Mouse (Mus musculus): ENCODE data around the gene Abhd4. TPM values are rescaled to one million over a fixed set of nuclear protein-coding genes. Genes with fewer than 3 reads are reported as not detected.

Gene Abhd4
- polyA plus RNA-seq, 1 experiment from 2014 or later: 22.6 TPM

GRCm38 (mm10) chr14:54210401-54210800 lies 43.6 kb upstream of the Abhd4 start:
- H3K4me2 ChIP-seq (ENCODE audit: low read depth, low read length): no peak overlapping the region
- H3K36me3 ChIP-seq (ENCODE audit: control insufficient read depth, insufficient read depth): no peaks in the 10 kb centered on the region
- H3K27me3 ChIP-seq (ENCODE audit: control insufficient read depth, insufficient read depth, low read depth, low read length): no peaks in the 10 kb centered on the region
- peaks cover 10% of the 10 kb centered on the region for H3K4me1 ChIP-seq (ENCODE audit: control insufficient read depth, low read depth, low read length)
- H3K27ac ChIP-seq (ENCODE audit: low read length): no peak overlapping the region
- H3K9me3 ChIP-seq (replicated peaks; ENCODE audit: control insufficient read depth, low read length): no peaks in the 10 kb centered on the region
- 87% methylated on average over 2 of the region's 2 CpGs for WGBS (ENCODE audit: insufficient replicate concordance)
- no peak overlapping the region for H3K4me3 ChIP-seq (ENCODE audit: low read depth, low read length)
- H3K9ac ChIP-seq (ENCODE audit: low read depth, low read length): no peak overlapping the region
- ATAC-seq (ENCODE audit: low read depth): no peak

GRCm38 (mm10) chr14:54211199-54211598 lies 42.8 kb upstream of the Abhd4 start:
- no peaks in the 10 kb centered on the region for H3K36me3 ChIP-seq (ENCODE audit: control insufficient read depth, insufficient read depth)
- no peak overlapping the region for H3K4me2 ChIP-seq (ENCODE audit: low read depth, low read length)
- no peak overlapping the region for H3K4me3 ChIP-seq (ENCODE audit: low read depth, low read length)
- no peak overlapping the region for H3K27ac ChIP-seq (ENCODE audit: low read length)
- 74% methylated on average over 8 of the region's 8 CpGs for WGBS (ENCODE audit: insufficient replicate concordance)
- ATAC-seq (ENCODE audit: low read depth): no peak
- H3K4me1 ChIP-seq (ENCODE audit: control insufficient read depth, low read depth, low read length): peaks cover 10% of the 10 kb centered on the region
- no peaks in the 10 kb centered on the region for H3K27me3 ChIP-seq (ENCODE audit: control insufficient read depth, insufficient read depth, low read depth, low read length)
- H3K9ac ChIP-seq (ENCODE audit: low read depth, low read length): no peak overlapping the region
- no peaks in the 10 kb centered on the region for H3K9me3 ChIP-seq (replicated peaks; ENCODE audit: control insufficient read depth, low read length)

GRCm38 (mm10) chr14:54211755-54212154 lies 42.2 kb upstream of the Abhd4 start:
- 57% methylated on average over 5 of the region's 5 CpGs for WGBS (ENCODE audit: insufficient replicate concordance)
- Histone ChIP-seq H3K9me3 (replicated peaks; ENCODE audit: control insufficient read depth, low read length) (no peaks in the 10 kb centered on the region), H3K4me1 (ENCODE audit: control insufficient read depth, low read depth, low read length) (peaks cover 10% of the 10 kb centered on the region), H3K9ac (ENCODE audit: low read depth, low read length) (no peak overlapping the region), H3K4me3 (ENCODE audit: low read depth, low read length) (no peak overlapping the region), H3K27me3 (ENCODE audit: control insufficient read depth, insufficient read depth, low read depth, low read length) (no peaks in the 10 kb centered on the region), H3K27ac (ENCODE audit: low read length) (no peak overlapping the region), H3K36me3 (ENCODE audit: control insufficient read depth, insufficient read depth) (no peaks in the 10 kb centered on the region), H3K4me2 (ENCODE audit: low read depth, low read length) (no peak overlapping the region)
- ATAC-seq (ENCODE audit: low read depth): no peak

GRCm38 (mm10) chr14:54213734-54214133 lies 40.3 kb upstream of the Abhd4 start:
- Histone ChIP-seq H3K9ac (ENCODE audit: low read depth, low read length) (no peak overlapping the region), H3K9me3 (replicated peaks; ENCODE audit: control insufficient read depth, low read length) (no peaks in the 10 kb centered on the region), H3K4me2 (ENCODE audit: low read depth, low read length) (no peak overlapping the region), H3K4me1 (ENCODE audit: control insufficient read depth, low read depth, low read length) (no peaks in the 10 kb centered on the region), H3K27ac (ENCODE audit: low read length) (no peak overlapping the region), H3K27me3 (ENCODE audit: control insufficient read depth, insufficient read depth, low read depth, low read length) (no peaks in the 10 kb centered on the region), H3K36me3 (ENCODE audit: control insufficient read depth, insufficient read depth) (no peaks in the 10 kb centered on the region), H3K4me3 (ENCODE audit: low read depth, low read length) (no peak overlapping the region)
- WGBS (ENCODE audit: insufficient replicate concordance): 58% methylated on average over 2 of the region's 2 CpGs
- no peak for ATAC-seq (ENCODE audit: low read depth)

- Histone ChIP-seq H3K4me1 (ENCODE audit: control insufficient read depth, low read depth, low read length) (no peaks in the 10 kb centered on the region), H3K4me2 (ENCODE audit: low read depth, low read length) (no peak overlapping the region), H3K4me3 (ENCODE audit: low read depth, low read length) (no peak overlapping the region), H3K27me3 (ENCODE audit: control insufficient read depth, insufficient read depth, low read depth, low read length) (no peaks in the 10 kb centered on the region), H3K9ac (ENCODE audit: low read depth, low read length) (no peak overlapping the region), H3K27ac (ENCODE audit: low read length) (no peak overlapping the region), H3K9me3 (replicated peaks; ENCODE audit: control insufficient read depth, low read length) (no peaks in the 10 kb centered on the region), H3K36me3 (ENCODE audit: control insufficient read depth, insufficient read depth) (no peaks in the 10 kb centered on the region)
- ATAC-seq (ENCODE audit: low read depth): no peak
- WGBS (ENCODE audit: insufficient replicate concordance): 34% methylated on average over 2 of the region's 2 CpGs
Measured at GRCm38 (mm10) chr14:54214477-54214876, 39.5 kb upstream of the Abhd4 start.

GRCm38 (mm10) chr14:54214901-54215300 lies 39.1 kb upstream of the Abhd4 start:
- no peak overlapping the region for H3K27ac ChIP-seq (ENCODE audit: low read length)
- H3K27me3 ChIP-seq (ENCODE audit: control insufficient read depth, insufficient read depth, low read depth, low read length): no peaks in the 10 kb centered on the region
- H3K36me3 ChIP-seq (ENCODE audit: control insufficient read depth, insufficient read depth): no peaks in the 10 kb centered on the region
- H3K4me3 ChIP-seq (ENCODE audit: low read depth, low read length): no peak overlapping the region
- no peaks in the 10 kb centered on the region for H3K4me1 ChIP-seq (ENCODE audit: control insufficient read depth, low read depth, low read length)
- H3K9me3 ChIP-seq (replicated peaks; ENCODE audit: control insufficient read depth, low read length): no peaks in the 10 kb centered on the region
- H3K4me2 ChIP-seq (ENCODE audit: low read depth, low read length): no peak overlapping the region
- WGBS (ENCODE audit: insufficient replicate concordance): 48% methylated on average over 10 of the region's 10 CpGs
- no peak for ATAC-seq (ENCODE audit: low read depth)
- no peak overlapping the region for H3K9ac ChIP-seq (ENCODE audit: low read depth, low read length)

GRCm38 (mm10) chr14:54216126-54216525 lies 37.9 kb upstream of the Abhd4 start:
- no peak overlapping the region for H3K4me3 ChIP-seq (ENCODE audit: low read depth, low read length)
- WGBS (ENCODE audit: insufficient replicate concordance): 67% methylated on average over 7 of the region's 7 CpGs
- no peak overlapping the region for H3K27ac ChIP-seq (ENCODE audit: low read length)
- no peaks in the 10 kb centered on the region for H3K27me3 ChIP-seq (ENCODE audit: control insufficient read depth, insufficient read depth, low read depth, low read length)
- no peaks in the 10 kb centered on the region for H3K9me3 ChIP-seq (replicated peaks; ENCODE audit: control insufficient read depth, low read length)
- ATAC-seq (ENCODE audit: low read depth): no peak
- no peak overlapping the region for H3K9ac ChIP-seq (ENCODE audit: low read depth, low read length)
- peaks cover 4% of the 10 kb centered on the region for H3K4me1 ChIP-seq (ENCODE audit: control insufficient read depth, low read depth, low read length)
- H3K36me3 ChIP-seq (ENCODE audit: control insufficient read depth, insufficient read depth): no peaks in the 10 kb centered on the region
- no peak overlapping the region for H3K4me2 ChIP-seq (ENCODE audit: low read depth, low read length)

GRCm38 (mm10) chr14:54218233-54218632 lies 35.8 kb upstream of the Abhd4 start:
- Histone ChIP-seq H3K4me2 (ENCODE audit: low read depth, low read length) (no peak overlapping the region), H3K36me3 (ENCODE audit: control insufficient read depth, insufficient read depth) (no peaks in the 10 kb centered on the region), H3K27me3 (ENCODE audit: control insufficient read depth, insufficient read depth, low read depth, low read length) (no peaks in the 10 kb centered on the region), H3K4me1 (ENCODE audit: control insufficient read depth, low read depth, low read length) (peaks cover 7% of the 10 kb centered on the region), H3K9me3 (replicated peaks; ENCODE audit: control insufficient read depth, low read length) (no peaks in the 10 kb centered on the region), H3K4me3 (ENCODE audit: low read depth, low read length) (no peak overlapping the region), H3K9ac (ENCODE audit: low read depth, low read length) (no peak overlapping the region), H3K27ac (ENCODE audit: low read length) (no peak overlapping the region)
- WGBS (ENCODE audit: insufficient replicate concordance): 44% methylated on average over 1 of the region's 1 CpGs
- no peak for ATAC-seq (ENCODE audit: low read depth)

GRCm38 (mm10) chr14:54218721-54219120 lies 35.3 kb upstream of the Abhd4 start:
- H3K4me2 ChIP-seq (ENCODE audit: low read depth, low read length): no peak overlapping the region
- no peak overlapping the region for H3K9ac ChIP-seq (ENCODE audit: low read depth, low read length)
- no peaks in the 10 kb centered on the region for H3K36me3 ChIP-seq (ENCODE audit: control insufficient read depth, insufficient read depth)
- no peak overlapping the region for H3K4me3 ChIP-seq (ENCODE audit: low read depth, low read length)
- no peak overlapping the region for H3K27ac ChIP-seq (ENCODE audit: low read length)
- no peak for ATAC-seq (ENCODE audit: low read depth)
- WGBS (ENCODE audit: insufficient replicate concordance): 67% methylated on average over 9 of the region's 9 CpGs
- peaks cover 7% of the 10 kb centered on the region for H3K4me1 ChIP-seq (ENCODE audit: control insufficient read depth, low read depth, low read length)
- no peaks in the 10 kb centered on the region for H3K9me3 ChIP-seq (replicated peaks; ENCODE audit: control insufficient read depth, low read length)
- no peaks in the 10 kb centered on the region for H3K27me3 ChIP-seq (ENCODE audit: control insufficient read depth, insufficient read depth, low read depth, low read length)

- no peak for ATAC-seq (ENCODE audit: low read depth)
- 66% methylated on average over 8 of the region's 8 CpGs for WGBS (ENCODE audit: insufficient replicate concordance)
Measured at GRCm38 (mm10) chr14:54219256-54219655, 34.7 kb upstream of the Abhd4 start.

More at GRCm38 (mm10) chr14:54219256-54219655, 34.7 kb upstream of the Abhd4 start:
- Histone ChIP-seq H3K4me3 (ENCODE audit: low read depth, low read length) (no peak overlapping the region), H3K4me1 (ENCODE audit: control insufficient read depth, low read depth, low read length) (peaks cover 7% of the 10 kb centered on the region), H3K9ac (ENCODE audit: low read depth, low read length) (no peak overlapping the region), H3K36me3 (ENCODE audit: control insufficient read depth, insufficient read depth) (no peaks in the 10 kb centered on the region), H3K27ac (ENCODE audit: low read length) (no peak overlapping the region), H3K4me2 (ENCODE audit: low read depth, low read length) (no peak overlapping the region), H3K27me3 (ENCODE audit: control insufficient read depth, insufficient read depth, low read depth, low read length) (no peaks in the 10 kb centered on the region), H3K9me3 (replicated peaks; ENCODE audit: control insufficient read depth, low read length) (no peaks in the 10 kb centered on the region)
